Mouse (Mus musculus) forebrain, embryonic 14.5 days (tissue): ENCODE results near the gene Extl1. TPM values are rescaled to one million over a fixed set of nuclear protein-coding genes. Genes with fewer than 3 reads are reported as not detected.

Experiments used
- ATAC-seq: fragments of 200-750 bp; cut with Nextera tagmentation; 2 replicates; pipeline ENCODE4 v1.8.0; 2017; ENCODE audit warnings: mild to moderate bottlenecking, moderate library complexity
- DNase-seq: peaks from one replicate; pipeline ENCODE4 v3.0.0-alpha.2; 2015; ENCODE audit warnings: low spot score
- H3K27ac ChIP-seq: fragments of 300-500 bp; sonication (generic); 2 replicates; pipeline ENCODE4 v1.5.1; 2014; ENCODE audit warnings: low read depth, mild to moderate bottlenecking, control low read depth, low read length, moderate library complexity
- H3K27me3 ChIP-seq: fragments of 300-500 bp; sonication (generic); replicated peaks from 2 replicates; pipeline ENCODE4 v1.6.1; 2014; ENCODE audit warnings: low read length, control low read depth, mixed read lengths; ENCODE audit not compliant: control insufficient read depth, insufficient read depth
- H3K36me3 ChIP-seq: fragments of 300-500 bp; sonication (generic); 2 replicates; pipeline ENCODE4 v1.6.1; 2014; ENCODE audit warnings: low read length, control low read depth; ENCODE audit not compliant: control insufficient read depth, insufficient read depth
- H3K4me1 ChIP-seq: fragments of 300-500 bp; sonication (generic); 2 replicates; pipeline ENCODE4 v1.6.1; 2014; ENCODE audit warnings: antibody characterized with exemption, low read length, control low read depth; ENCODE audit not compliant: control insufficient read depth, insufficient read depth
- H3K4me2 ChIP-seq: fragments of 300-500 bp; sonication (generic); 2 replicates; pipeline ENCODE4 v1.6.1; 2014; ENCODE audit warnings: mild to moderate bottlenecking, control low read depth, low read length
- H3K4me3 ChIP-seq: fragments of 300-500 bp; sonication (generic); 2 replicates; pipeline ENCODE4 v1.5.1; 2014; ENCODE audit warnings: low read depth, low read length, control low read depth
- H3K9ac ChIP-seq: fragments of 300-500 bp; sonication (generic); 2 replicates; pipeline ENCODE4 v1.6.1; 2014; ENCODE audit warnings: mild to moderate bottlenecking, low read length, control low read depth, moderate library complexity
- H3K9me3 ChIP-seq: fragments of 300-500 bp; sonication (generic); replicated peaks from 2 replicates; pipeline ENCODE4 v1.6.1; 2016; ENCODE audit warnings: low read length, control low read depth, mixed read lengths; ENCODE audit not compliant: control insufficient read depth
- WGBS: fragments of 180-500 bp; shearing (Covaris S2); extraction: QIAGEN DNeasy Blood & Tissue Kit; methylation state at CpG from one replicate; pipeline ENCODE4 v1.1.7; 2014; 5-methylcytosine and 5-hydroxymethylcytosine counted together
- polyA plus RNA-seq: library from polyadenylated mRNA; unstranded; fragments of >200 nt; fragmentation: Nextera tagmentation; extraction: Ambion mirVana; gene quantifications from 2 replicates; pipeline ENCODE4 v1.2.1, GENCODE M21; 2014

The Extl1 gene
- polyA plus RNA-seq, 1 experiment from 2014 or later = 0.14 TPM

DNA sequence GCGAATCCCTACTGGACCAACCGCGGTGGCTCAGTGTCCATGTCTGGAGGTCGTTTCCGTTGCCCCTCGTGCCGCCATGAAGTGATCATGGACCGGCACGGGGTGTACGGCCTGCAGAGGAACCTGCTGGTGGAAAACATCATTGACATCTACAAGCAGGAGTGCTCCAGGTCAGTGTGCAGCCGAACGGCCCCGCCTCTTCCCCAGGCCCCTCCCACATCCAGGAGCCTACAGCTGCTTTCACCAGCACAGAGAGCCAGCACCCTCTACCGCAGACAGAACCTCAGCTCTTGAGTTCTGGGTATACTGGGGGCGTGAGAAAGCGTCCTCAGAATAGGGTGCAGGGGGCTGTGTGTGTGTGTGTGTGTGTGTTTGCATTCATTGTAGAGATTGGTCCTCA lies 67.3 kb downstream of the Extl1 start:
- no peaks in the 10 kb centered on the region for H3K36me3 ChIP-seq
- ATAC-seq (no peak), DNase-seq (no peak)
- H3K27ac ChIP-seq = no peak overlapping the region
- no peaks in the 10 kb centered on the region for H3K27me3 ChIP-seq
- no peak overlapping the region for H3K4me3 ChIP-seq
- 59% methylated on average over 16 of the region's 16 CpGs for WGBS
- H3K4me1 ChIP-seq = no peaks in the 10 kb centered on the region
- H3K9ac ChIP-seq = no peak overlapping the region
- no peak overlapping the region for H3K4me2 ChIP-seq
- no peaks in the 10 kb centered on the region for H3K9me3 ChIP-seq

DNA sequence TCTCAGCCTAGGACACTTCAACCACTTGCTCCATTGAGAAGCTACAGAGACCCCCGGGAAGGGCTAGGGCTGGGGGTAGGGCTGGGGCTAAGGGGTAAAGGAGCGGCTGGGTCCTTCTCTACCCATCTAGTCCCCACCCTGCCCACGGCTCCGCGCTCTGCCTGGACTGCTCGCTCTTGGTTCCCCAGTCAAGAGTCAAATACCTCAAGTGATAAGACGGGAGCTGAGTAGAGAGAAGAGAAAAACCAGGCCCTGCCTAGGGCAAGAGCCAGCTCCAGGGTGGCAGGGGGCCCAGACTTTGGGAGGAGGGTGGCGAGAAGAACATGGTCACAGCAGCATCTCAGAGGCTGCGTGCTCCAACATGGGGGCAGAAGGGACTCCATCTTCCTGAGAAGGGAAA lies 68.2 kb downstream of the Extl1 start:
- ATAC-seq (no peak), DNase-seq (no peak)
- Histone ChIP-seq H3K4me1 (no peaks in the 10 kb centered on the region), H3K9ac (no peak overlapping the region), H3K4me3 (no peak overlapping the region), H3K4me2 (no peak overlapping the region), H3K36me3 (no peaks in the 10 kb centered on the region), H3K27me3 (no peaks in the 10 kb centered on the region), H3K9me3 (no peaks in the 10 kb centered on the region), H3K27ac (no peak overlapping the region)
- WGBS = 73% methylated on average over 9 of the region's 9 CpGs

DNA sequence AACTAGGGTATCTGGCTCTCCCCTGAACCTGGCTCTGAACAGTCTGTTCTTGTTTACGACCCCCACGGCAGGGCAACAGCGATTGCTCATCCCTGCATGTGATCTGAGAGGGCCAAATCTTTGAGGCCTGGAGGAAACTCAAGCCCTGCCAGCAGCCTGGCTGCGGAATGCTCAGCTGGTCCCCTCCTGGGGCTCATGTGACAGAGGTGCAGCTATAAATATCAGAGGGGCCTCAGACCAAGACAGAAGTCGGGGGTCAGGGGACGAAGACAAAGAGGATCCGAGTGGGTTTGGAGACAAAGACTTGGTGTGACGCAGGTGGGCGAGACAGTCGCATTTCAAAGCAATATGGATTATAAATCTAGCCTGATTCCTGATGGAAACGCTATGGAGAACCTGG lies 68.8 kb downstream of the Extl1 start, which contains the start of gene Trim63:
Gene Trim63 (plus strand): TSS at position 245 of the 400 bp plus-strand sequence.
- H3K36me3 ChIP-seq = no peaks in the 10 kb centered on the region
- H3K27ac ChIP-seq = no peak within 1 kb of the TSS
- no peaks in the 10 kb centered on the region for H3K27me3 ChIP-seq
- no peak for ATAC-seq
- no peaks in the 10 kb centered on the region for H3K4me1 ChIP-seq
- DNase-seq = no peak
- no peak within 1 kb of the TSS for H3K9ac ChIP-seq
- no peak within 1 kb of the TSS for H3K4me3 ChIP-seq
- WGBS = 43% methylated on average over 11 of the region's 11 CpGs
- H3K4me2 ChIP-seq = no peak within 1 kb of the TSS
- H3K9me3 ChIP-seq = no peaks in the 10 kb centered on the region

DNA sequence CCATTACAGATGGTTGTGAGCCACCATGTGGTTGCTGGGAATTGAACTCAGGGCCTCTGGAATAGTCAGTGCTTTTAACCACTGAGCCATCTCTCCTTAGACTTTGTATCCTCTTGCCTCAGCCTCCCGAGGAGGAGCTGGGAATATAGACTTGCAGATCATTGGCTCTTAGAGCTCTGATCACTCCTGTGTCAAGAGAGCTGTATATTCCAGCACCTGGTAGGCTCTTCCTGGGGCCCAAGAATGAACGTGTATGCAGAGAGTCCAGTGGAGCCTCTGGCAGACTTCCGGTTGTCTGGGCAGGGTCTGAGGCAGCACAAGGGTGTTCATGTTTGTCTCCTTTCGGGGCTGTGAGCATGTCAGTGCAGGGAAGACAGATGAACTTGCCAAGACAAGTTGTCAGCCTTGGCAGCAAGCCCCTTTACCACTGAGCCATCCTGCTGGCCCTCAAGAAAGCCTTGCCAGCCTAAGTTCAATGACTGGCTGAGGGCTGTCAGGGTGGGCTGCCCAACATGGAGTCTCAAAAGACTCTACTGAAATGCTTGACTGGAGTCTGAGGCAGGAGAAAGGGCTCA lies 69.5 kb downstream of the Extl1 start:
- DNase-seq (no peak), ATAC-seq (no peak)
- Histone ChIP-seq H3K4me2 (no peak overlapping the region), H3K27me3 (no peaks in the 10 kb centered on the region), H3K27ac (no peak overlapping the region), H3K9ac (no peak overlapping the region), H3K36me3 (no peaks in the 10 kb centered on the region), H3K9me3 (no peaks in the 10 kb centered on the region), H3K4me1 (no peaks in the 10 kb centered on the region), H3K4me3 (no peak overlapping the region)
- WGBS = 77% methylated on average over 4 of the region's 4 CpGs

DNA sequence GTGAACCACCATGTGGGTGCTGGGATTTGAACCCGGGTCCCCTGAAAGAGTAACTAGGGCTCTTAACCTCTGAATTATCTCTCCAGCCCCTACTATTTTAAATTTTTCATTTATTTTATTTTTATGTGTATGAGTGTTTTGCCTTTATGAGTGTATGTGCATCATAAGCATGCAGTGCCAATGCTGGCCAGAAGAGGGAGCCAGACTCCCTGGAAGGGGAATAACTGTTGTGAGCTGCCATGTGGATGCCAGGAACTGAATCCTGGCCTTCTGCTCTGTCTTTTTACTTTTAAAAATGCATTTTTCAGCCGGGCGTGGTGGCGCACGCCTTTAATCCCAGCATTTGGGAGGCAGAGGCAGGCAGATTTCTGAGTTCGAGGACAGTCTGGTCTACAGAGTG lies 70.7 kb downstream of the Extl1 start:
- no peak for ATAC-seq
- no peak for DNase-seq
- Histone ChIP-seq H3K36me3 (no peaks in the 10 kb centered on the region), H3K9ac (no peak overlapping the region), H3K4me3 (no peak overlapping the region), H3K4me1 (no peaks in the 10 kb centered on the region), H3K27ac (no peak overlapping the region), H3K4me2 (no peak overlapping the region), H3K27me3 (no peaks in the 10 kb centered on the region), H3K9me3 (no peaks in the 10 kb centered on the region)
- 96% methylated on average over 6 of the region's 6 CpGs for WGBS

DNA sequence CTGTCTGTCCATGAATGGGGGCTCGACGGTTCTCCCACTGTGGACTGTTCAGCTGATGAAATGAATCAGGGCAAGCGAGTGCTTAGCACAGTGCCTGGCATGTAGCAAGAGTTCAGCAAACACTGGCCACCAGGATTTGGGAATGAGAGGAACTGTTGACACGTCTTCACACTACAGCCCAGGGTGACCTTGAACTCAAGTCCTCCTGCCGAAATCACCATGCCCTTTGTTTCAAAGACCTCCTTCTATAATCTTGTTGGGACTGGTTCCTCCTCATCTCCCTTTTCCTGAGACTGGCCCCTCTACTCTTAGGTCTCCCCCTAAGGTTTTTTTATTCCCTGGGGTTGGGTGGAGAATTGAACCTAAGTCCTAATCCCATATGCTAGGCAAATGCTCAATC lies 71.3 kb downstream of the Extl1 start:
- no peaks in the 10 kb centered on the region for H3K9me3 ChIP-seq
- no peak overlapping the region for H3K4me2 ChIP-seq
- H3K4me1 ChIP-seq = peaks cover 2% of the 10 kb centered on the region
- no peaks in the 10 kb centered on the region for H3K27me3 ChIP-seq
- 95% methylated on average over 5 of the region's 5 CpGs for WGBS
- ATAC-seq (no peak), DNase-seq (no peak)
- H3K9ac ChIP-seq = no peak overlapping the region
- no peak overlapping the region for H3K27ac ChIP-seq
- H3K4me3 ChIP-seq = no peak overlapping the region
- no peaks in the 10 kb centered on the region for H3K36me3 ChIP-seq

DNA sequence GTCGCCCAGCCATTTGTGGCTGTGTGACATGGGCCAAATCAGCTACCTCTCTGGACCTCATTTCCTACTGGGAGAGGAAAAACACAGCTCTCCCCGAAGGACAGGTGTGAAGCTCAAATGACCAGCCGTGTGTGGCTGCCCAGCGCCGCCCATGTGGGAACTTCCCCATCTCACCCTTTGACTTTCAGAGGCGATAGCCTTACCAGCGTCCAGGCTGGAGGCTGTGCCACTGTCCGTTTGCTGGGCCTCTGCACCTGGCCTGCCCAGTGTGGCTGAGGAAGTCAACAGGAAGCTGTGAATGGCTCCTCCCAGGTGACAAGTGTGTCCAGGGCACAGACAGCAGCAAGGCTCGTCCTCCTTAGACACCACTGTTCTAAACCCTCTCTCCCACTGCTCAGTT lies 71.9 kb downstream of the Extl1 start:
- H3K4me2 ChIP-seq = no peak overlapping the region
- H3K4me1 ChIP-seq = peaks cover 4% of the 10 kb centered on the region
- no peak overlapping the region for H3K9ac ChIP-seq
- no peaks in the 10 kb centered on the region for H3K27me3 ChIP-seq
- ATAC-seq (no peak), DNase-seq (no peak)
- no peaks in the 10 kb centered on the region for H3K36me3 ChIP-seq
- no peaks in the 10 kb centered on the region for H3K9me3 ChIP-seq
- no peak overlapping the region for H3K27ac ChIP-seq
- 92% methylated on average over 9 of the region's 9 CpGs for WGBS
- H3K4me3 ChIP-seq = no peak overlapping the region

DNA sequence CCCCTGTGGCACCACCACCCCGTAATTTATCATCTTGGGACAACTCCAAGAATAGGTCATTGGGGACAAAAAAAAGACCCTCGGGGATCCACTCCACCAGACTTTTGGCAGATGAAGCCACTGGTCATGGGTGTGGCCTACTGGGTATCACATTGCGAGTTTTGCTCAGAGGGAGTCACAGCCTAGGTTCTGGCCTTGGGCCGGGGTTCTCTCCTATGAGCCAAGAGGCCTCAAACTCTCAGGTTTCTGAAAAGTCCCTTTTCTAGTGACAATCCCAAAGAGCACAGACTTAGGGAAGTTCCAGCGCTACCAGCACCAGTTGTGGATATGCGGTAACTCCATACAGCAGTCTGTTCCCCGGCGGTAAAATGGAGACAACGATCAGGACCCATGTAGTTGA lies 73.0 kb downstream of the Extl1 start:
- no peak for ATAC-seq
- peaks cover 4% of the 10 kb centered on the region for H3K4me1 ChIP-seq
- H3K36me3 ChIP-seq = no peaks in the 10 kb centered on the region
- no peak overlapping the region for H3K4me3 ChIP-seq
- H3K4me2 ChIP-seq = no peak overlapping the region
- no peak overlapping the region for H3K27ac ChIP-seq
- H3K9me3 ChIP-seq = no peaks in the 10 kb centered on the region
- WGBS = 92% methylated on average over 9 of the region's 9 CpGs
- H3K27me3 ChIP-seq = no peaks in the 10 kb centered on the region
- no peak overlapping the region for H3K9ac ChIP-seq
- DNase-seq = no peak

DNA sequence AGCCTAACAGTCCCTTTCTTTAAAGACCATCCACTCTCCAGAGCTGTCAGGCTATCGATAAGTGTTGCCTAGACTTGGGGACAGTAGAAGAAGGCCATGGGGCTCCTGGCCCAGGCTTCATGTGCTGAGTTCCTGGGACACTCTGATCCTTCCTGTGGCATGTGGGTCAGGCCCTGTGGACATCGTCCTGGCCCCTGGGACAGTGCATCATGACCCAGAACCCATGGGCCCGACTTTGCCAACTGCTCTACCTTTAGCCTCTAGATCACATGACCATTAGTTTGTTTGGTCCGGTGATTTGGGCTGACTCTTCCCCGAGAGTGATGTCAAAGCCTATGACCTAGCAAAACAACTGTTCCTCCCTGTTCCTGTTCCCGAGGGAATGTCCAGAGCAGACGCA lies 73.5 kb downstream of the Extl1 start:
- no peak overlapping the region for H3K4me2 ChIP-seq
- no peaks in the 10 kb centered on the region for H3K9me3 ChIP-seq
- H3K9ac ChIP-seq = no peak overlapping the region
- H3K4me1 ChIP-seq = peaks cover 4% of the 10 kb centered on the region
- ATAC-seq (no peak), DNase-seq (no peak)
- no peak overlapping the region for H3K27ac ChIP-seq
- H3K27me3 ChIP-seq = no peaks in the 10 kb centered on the region
- 84% methylated on average over 7 of the region's 7 CpGs for WGBS
- no peak overlapping the region for H3K4me3 ChIP-seq
- no peaks in the 10 kb centered on the region for H3K36me3 ChIP-seq
